Mouse (Mus musculus) forebrain, postnatal 0 days (tissue): Measurements from ENCODE around the gene Znrf3. TPM values are rescaled to one million over a fixed set of nuclear protein-coding genes. Genes with fewer than 3 reads are reported as not detected.

Experiments used
- ATAC-seq: fragments of 200-750 bp; cut with Nextera tagmentation; 2 replicates; pipeline ENCODE4 v1.8.0; 2017; ENCODE audit warnings: mild to moderate bottlenecking, moderate library complexity
- DNase-seq: peaks from one replicate; pipeline ENCODE4 v3.0.0-alpha.2; 2015
- H3K27ac ChIP-seq: fragments of 300-500 bp; sonication (generic); 2 replicates; pipeline ENCODE4 v1.5.1; 2014; ENCODE audit warnings: low read depth, mild to moderate bottlenecking, antibody characterized with exemption, low read length, moderate library complexity, mixed read lengths
- H3K27me3 ChIP-seq: fragments of 300-500 bp; sonication (generic); 2 replicates; pipeline ENCODE4 v1.6.1; 2014; ENCODE audit warnings: mild to moderate bottlenecking, low read length, mixed read lengths; ENCODE audit not compliant: insufficient read depth
- H3K36me3 ChIP-seq: fragments of 300-500 bp; sonication (generic); 2 replicates; pipeline ENCODE4 v1.6.1; 2014; ENCODE audit warnings: mild to moderate bottlenecking, moderate library complexity; ENCODE audit not compliant: insufficient read depth
- H3K4me1 ChIP-seq: fragments of 300-500 bp; sonication (generic); 2 replicates; pipeline ENCODE4 v1.6.1; 2014; ENCODE audit warnings: antibody characterized with exemption; ENCODE audit not compliant: insufficient read depth
- H3K4me2 ChIP-seq: fragments of 300-500 bp; sonication (generic); 2 replicates; pipeline ENCODE4 v1.6.1; 2014; ENCODE audit warnings: low read depth, mild to moderate bottlenecking, moderate library complexity
- H3K4me3 ChIP-seq: fragments of 300-500 bp; sonication (generic); 2 replicates; pipeline ENCODE4 v1.5.1; 2014; ENCODE audit warnings: low read depth, low read length, mixed read lengths
- H3K9ac ChIP-seq: fragments of 300-500 bp; sonication (generic); 2 replicates; pipeline ENCODE4 v1.6.1; 2014; ENCODE audit warnings: mild to moderate bottlenecking
- H3K9me3 ChIP-seq: fragments of 300-500 bp; sonication (generic); 2 replicates; pipeline ENCODE4 v1.6.1; 2016; ENCODE audit warnings: low read length
- CTCF ChIP-seq: sonication (generic); IDR thresholded peaks from 2 replicates; pipeline ENCODE4 v1.5.1; 2016; ENCODE audit warnings: antibody characterized with exemption, control low read depth, low read depth
- WGBS: fragments of 180-500 bp; shearing (Covaris S2); extraction: QIAGEN DNeasy Blood & Tissue Kit; methylation state at CpG from one replicate; pipeline ENCODE4 v1.1.7; 2014; 5-methylcytosine and 5-hydroxymethylcytosine counted together
- polyA plus RNA-seq: library from polyadenylated mRNA; unstranded; fragments of >200 nt; fragmentation: Nextera tagmentation; extraction: Ambion mirVana; gene quantifications from 2 replicates; pipeline ENCODE4 v1.2.1, GENCODE M21; 2015
- total RNA-seq: library from RNA; depleted of rRNA; stranded (reverse); fragments of >200 nt; gene quantifications from 2 replicates; pipeline ENCODE4 v1.2.3, GENCODE M21; 2014

Znrf3 gene
- total and polyA plus RNA-seq, 2 experiments from 2014 or later: 8.3 to 9.1 TPM

GRCm38 (mm10) chr11:5369176-5369575 lies 75.5 kb downstream of the Znrf3 start:
- Histone ChIP-seq H3K4me1 (no peaks in the 10 kb centered on the region), H3K36me3 (no peaks in the 10 kb centered on the region), H3K9me3 (no peaks in the 10 kb centered on the region), H3K9ac (no peak overlapping the region), H3K27me3 (no peaks in the 10 kb centered on the region), H3K4me3 (no peak overlapping the region), H3K27ac (no peak overlapping the region), H3K4me2 (no peak overlapping the region)
- ATAC-seq: no peak
- 70% methylated on average over 10 of the region's 10 CpGs for WGBS
- TF ChIP-seq CTCF: no peak
- DNase-seq: no peak

DNA sequence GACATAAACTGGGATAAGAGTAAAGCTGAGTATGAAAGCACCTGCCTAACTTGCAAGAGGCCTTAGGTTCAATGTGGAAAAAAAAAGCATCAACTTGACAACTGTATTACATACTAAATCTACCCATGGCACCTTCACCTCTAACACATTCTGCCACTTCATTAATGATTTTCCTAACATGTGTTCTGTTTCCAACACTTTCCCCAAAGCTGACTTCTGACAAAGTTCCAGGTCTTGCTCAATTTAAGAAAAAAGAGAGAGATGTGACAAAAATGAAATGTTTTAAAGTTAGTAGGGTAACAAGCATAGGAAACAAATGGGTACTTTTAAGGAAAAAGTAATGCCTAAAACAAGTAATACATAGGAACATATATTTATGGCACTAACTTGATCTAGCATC lies 76.2 kb downstream of the Znrf3 start:
- ATAC-seq: no peak
- Histone ChIP-seq H3K36me3 (no peaks in the 10 kb centered on the region), H3K4me3 (no peak overlapping the region), H3K27ac (no peak overlapping the region), H3K27me3 (no peaks in the 10 kb centered on the region), H3K4me2 (no peak overlapping the region), H3K4me1 (no peaks in the 10 kb centered on the region), H3K9ac (no peak overlapping the region), H3K9me3 (no peaks in the 10 kb centered on the region)
- no peak for DNase-seq
- TF ChIP-seq CTCF: no peak

GRCm38 (mm10) chr11:5355266-5355764 lies 89.3 kb downstream of the Znrf3 start:
- Histone ChIP-seq H3K36me3 (no peaks in the 10 kb centered on the region), H3K27me3 (no peaks in the 10 kb centered on the region), H3K4me2 (no peak overlapping the region), H3K9me3 (no peaks in the 10 kb centered on the region), H3K4me3 (no peak overlapping the region), H3K4me1 (no peaks in the 10 kb centered on the region), H3K9ac (no peak overlapping the region), H3K27ac (no peak overlapping the region)
- ATAC-seq: no peak
- WGBS: 95% methylated on average over 2 of the region's 2 CpGs
- DNase-seq: no peak
- TF ChIP-seq CTCF: no peak

GRCm38 (mm10) chr11:5354753-5355152 lies 89.9 kb downstream of the Znrf3 start:
- ATAC-seq (no peak), DNase-seq (no peak)
- H3K4me1 ChIP-seq: no peaks in the 10 kb centered on the region
- no peaks in the 10 kb centered on the region for H3K36me3 ChIP-seq
- H3K4me2 ChIP-seq: no peak overlapping the region
- no peaks in the 10 kb centered on the region for H3K27me3 ChIP-seq
- H3K9ac ChIP-seq: no peak overlapping the region
- no peak overlapping the region for H3K4me3 ChIP-seq
- TF ChIP-seq CTCF: no peak
- H3K9me3 ChIP-seq: no peaks in the 10 kb centered on the region
- H3K27ac ChIP-seq: no peak overlapping the region
- 92% methylated on average over 1 of the region's 1 CpGs for WGBS

- no peak overlapping the region for H3K4me3 ChIP-seq
- no peaks in the 10 kb centered on the region for H3K4me1 ChIP-seq
- TF ChIP-seq CTCF: no peak
- no peak overlapping the region for H3K4me2 ChIP-seq
- H3K27me3 ChIP-seq: no peaks in the 10 kb centered on the region
- H3K36me3 ChIP-seq: no peaks in the 10 kb centered on the region
- ATAC-seq: no peak
- no peaks in the 10 kb centered on the region for H3K9me3 ChIP-seq
- no peak overlapping the region for H3K27ac ChIP-seq
- DNase-seq: no peak
- H3K9ac ChIP-seq: no peak overlapping the region
Observed at GRCm38 (mm10) chr11:5353032-5353431, 91.6 kb downstream of the Znrf3 start.

GRCm38 (mm10) chr11:5349483-5349882 lies 95.2 kb downstream of the Znrf3 start:
- 94% methylated on average over 5 of the region's 5 CpGs for WGBS
- ATAC-seq (no peak), DNase-seq (no peak)
- Histone ChIP-seq H3K36me3 (no peaks in the 10 kb centered on the region), H3K4me2 (no peak overlapping the region), H3K27ac (no peak overlapping the region), H3K9ac (no peak overlapping the region), H3K4me3 (no peak overlapping the region), H3K27me3 (no peaks in the 10 kb centered on the region), H3K4me1 (no peaks in the 10 kb centered on the region), H3K9me3 (no peaks in the 10 kb centered on the region)
- TF ChIP-seq CTCF: no peak

DNA sequence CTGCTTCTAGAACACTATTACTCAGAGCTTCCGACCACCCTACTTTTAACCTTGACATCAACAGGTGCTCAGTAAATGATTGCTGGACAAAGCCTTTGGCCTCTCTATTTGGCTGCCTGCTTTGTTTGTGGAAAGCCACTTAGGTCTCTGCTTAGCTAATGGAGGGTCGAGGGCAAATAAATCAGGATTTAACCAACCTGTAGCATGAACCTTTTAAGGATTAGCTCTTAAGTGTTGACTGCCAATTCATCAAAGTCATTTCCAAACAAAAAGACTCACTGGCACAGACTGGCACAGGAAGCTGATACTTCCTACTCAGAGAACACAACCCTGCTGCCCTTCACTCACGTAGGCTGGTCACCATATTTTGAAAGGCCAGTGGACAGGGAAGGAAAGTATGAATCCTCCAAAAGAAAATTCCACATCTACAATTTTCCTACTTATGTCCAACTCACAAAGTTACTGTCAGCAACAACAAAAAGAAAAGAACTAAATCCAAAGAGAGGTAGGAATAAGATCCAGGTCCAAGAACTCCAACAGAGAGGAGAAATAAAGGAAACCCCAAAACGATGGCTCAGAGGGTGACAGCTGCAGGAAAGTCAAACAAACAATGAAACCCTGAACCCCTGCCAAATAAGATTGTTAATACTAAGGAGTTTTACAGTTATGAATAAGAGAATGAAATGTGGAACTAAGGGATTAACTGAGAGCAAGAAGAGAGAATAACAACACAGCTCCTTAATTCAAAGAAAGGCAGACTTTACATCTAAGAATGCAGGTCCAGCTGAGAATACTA lies 97.6 kb downstream of the Znrf3 start:
- no peak overlapping the region for H3K27ac ChIP-seq
- H3K27me3 ChIP-seq: no peaks in the 10 kb centered on the region
- H3K4me3 ChIP-seq: no peak overlapping the region
- no peak overlapping the region for H3K4me2 ChIP-seq
- DNase-seq: no peak
- no peak for TF ChIP-seq CTCF
- no peak for ATAC-seq
- H3K36me3 ChIP-seq: no peaks in the 10 kb centered on the region
- no peaks in the 10 kb centered on the region for H3K9me3 ChIP-seq
- H3K9ac ChIP-seq: no peak overlapping the region
- WGBS: 47% methylated on average over 4 of the region's 4 CpGs
- H3K4me1 ChIP-seq: no peaks in the 10 kb centered on the region
